Mouse (Mus musculus): ENCODE measurements around the gene Atg5. TPM values are rescaled to one million over a fixed set of nuclear protein-coding genes. Genes with fewer than 3 reads are reported as not detected.
A peak's percentile ranks its signal among the peaks of the same experiment; 100 is the strongest.
"Not testable (repeated sequence)": the region's sequence is repeated elsewhere in the genome, so short reads cannot be mapped to it uniquely, and the experiment has no call there.

Gene Atg5
- 24.5 TPM for polyA plus RNA-seq (2021)

GRCm38 (mm10) chr10:44268145-44268860 is at the start of gene Atg5:
Gene Atg5, plus strand, starts transcription at chr10:44268358.
- TF ChIP-seq CTCF (IDR thresholded peaks at IDR 0.05), result peak; percentile 56
- ATAC-seq, result peak; percentile 98
- in situ Hi-C loops (cut with MboI; ENCODE audit: low pct_unique_long_range_greater_than_20kb), result no loop called here
- ChIA-PET POLR2A (interaction anchor here (1.9 kb wide), 1 partner anchor 14 kb away, joined by 4 read pairs; no protein-coding TSS in a partner anchor), CTCF (no interaction called here)
- H3K27me3 ChIP-seq, result no peaks in the 10 kb centered on the region
- peak; percentile 73 for DNase-seq (ENCODE audit: low read depth, low spot score)

- POLR2A ChIA-PET; DNase-seq (ENCODE audit: low read depth, low spot score); CTCF ChIA-PET; H3K27me3 ChIP-seq; ATAC-seq; in situ Hi-C loops (cut with MboI; ENCODE audit: low pct_unique_long_range_greater_than_20kb): not testable (repeated sequence)
Measured at GRCm38 (mm10) chr10:44219073-44219472, 49.1 kb upstream of the Atg5 start.

GRCm38 (mm10) chr10:44224345-44224744 is 43.8 kb upstream of the Atg5 start:
- no peak for TF ChIP-seq CTCF (IDR thresholded peaks at IDR 0.05)
- ChIA-PET CTCF (no interaction called here), POLR2A (no interaction called here)
- in situ Hi-C loops (cut with MboI; ENCODE audit: low pct_unique_long_range_greater_than_20kb), result no loop called here
- ATAC-seq, result no peak
- H3K27me3 ChIP-seq, result no peaks in the 10 kb centered on the region
- DNase-seq (ENCODE audit: low read depth, low spot score), result no peak

- H3K27me3 ChIP-seq; CTCF ChIA-PET; POLR2A ChIA-PET; DNase-seq (ENCODE audit: low read depth, low spot score); ATAC-seq: not testable (repeated sequence)
- peak; percentile 32 for TF ChIP-seq CTCF (IDR thresholded peaks at IDR 0.05)
- in situ Hi-C loops (cut with MboI; ENCODE audit: low pct_unique_long_range_greater_than_20kb), result loop anchor here (10.0 kb wide), 1 partner anchor 279 kb away; no protein-coding TSS in a partner anchor
Measured at GRCm38 (mm10) chr10:44233351-44233750, 34.8 kb upstream of the Atg5 start.

GRCm38 (mm10) chr10:44235298-44235697 is 32.9 kb upstream of the Atg5 start:
- DNase-seq (ENCODE audit: low read depth, low spot score); ATAC-seq; H3K27me3 ChIP-seq: not testable (repeated sequence)
- ChIA-PET POLR2A (interaction anchor here (0.7 kb wide), 1 partner anchor 292 kb away, joined by 3 read pairs; no protein-coding TSS in a partner anchor), CTCF (interaction anchor here (0.9 to 1.1 kb wide), 2 partner anchors 22 to 32 kb away, joined by 3 read pairs; no protein-coding TSS in a partner anchor)
- in situ Hi-C loops (cut with MboI; ENCODE audit: low pct_unique_long_range_greater_than_20kb), result loop anchor here (10.0 kb wide), 1 partner anchor 280 kb away; no protein-coding TSS in a partner anchor
- peak; percentile 34 for TF ChIP-seq CTCF (IDR thresholded peaks at IDR 0.05)

- peaks cover 6% of the 10 kb centered on the region for H3K27me3 ChIP-seq
- DNase-seq (ENCODE audit: low read depth, low spot score), result no peak
- TF ChIP-seq CTCF (IDR thresholded peaks at IDR 0.05), result peak; percentile 65
- CTCF ChIA-PET, result interaction anchor here (1.0 to 1.8 kb wide), 3 partner anchors 9 to 23 kb away, joined by 3 to 4 read pairs (median 4); no protein-coding TSS in a partner anchor
- in situ Hi-C loops (cut with MboI; ENCODE audit: low pct_unique_long_range_greater_than_20kb), result no loop called here
- POLR2A ChIA-PET, result no interaction called here
- no peak for ATAC-seq
Measured at GRCm38 (mm10) chr10:44256624-44257023, 11.5 kb upstream of the Atg5 start.

GRCm38 (mm10) chr10:44265835-44266234 is 2.3 kb upstream of the Atg5 start:
- ChIA-PET CTCF (no interaction called here), POLR2A (no interaction called here)
- in situ Hi-C loops (cut with MboI; ENCODE audit: low pct_unique_long_range_greater_than_20kb), result no loop called here
- no peaks in the 10 kb centered on the region for H3K27me3 ChIP-seq
- ATAC-seq (no peak), DNase-seq (ENCODE audit: low read depth, low spot score) (no peak)
- no peak for TF ChIP-seq CTCF (IDR thresholded peaks at IDR 0.05)

- ChIA-PET POLR2A (interaction anchor here (1.9 kb wide), 1 partner anchor 16 kb away, joined by 4 read pairs; no protein-coding TSS in a partner anchor), CTCF (interaction anchor here (1.0 kb wide), 1 partner anchor 31 kb away, joined by 3 read pairs; no protein-coding TSS in a partner anchor)
- no peaks in the 10 kb centered on the region for H3K27me3 ChIP-seq
- DNase-seq (ENCODE audit: low read depth, low spot score) (no peak), ATAC-seq (no peak)
- in situ Hi-C loops (cut with MboI; ENCODE audit: low pct_unique_long_range_greater_than_20kb), result no loop called here
- no peak for TF ChIP-seq CTCF (IDR thresholded peaks at IDR 0.05)
Measured at GRCm38 (mm10) chr10:44266561-44266960, 1.6 kb upstream of the Atg5 start.

GRCm38 (mm10) chr10:44267426-44268142 is 574 bp upstream of the Atg5 start:
- DNase-seq (ENCODE audit: low read depth, low spot score), result no peak
- H3K27me3 ChIP-seq, result no peaks in the 10 kb centered on the region
- TF ChIP-seq CTCF (IDR thresholded peaks at IDR 0.05), result no peak
- ATAC-seq, result peak; percentile 5
- in situ Hi-C loops (cut with MboI; ENCODE audit: low pct_unique_long_range_greater_than_20kb), result no loop called here
- CTCF ChIA-PET, result interaction anchor here (1.0 kb wide), 1 partner anchor 32 kb away, joined by 3 read pairs; no protein-coding TSS in a partner anchor
- POLR2A ChIA-PET, result interaction anchor here (1.9 kb wide), 1 partner anchor 15 kb away, joined by 4 read pairs; no protein-coding TSS in a partner anchor

GRCm38 (mm10) chr10:44269211-44269610 is 1.1 kb downstream of the Atg5 start:
- no peak for ATAC-seq
- DNase-seq (ENCODE audit: low read depth, low spot score), result no peak
- H3K27me3 ChIP-seq, result no peaks in the 10 kb centered on the region
- TF ChIP-seq CTCF (IDR thresholded peaks at IDR 0.05), result no peak
- ChIA-PET CTCF (no interaction called here), POLR2A (no interaction called here)
- in situ Hi-C loops (cut with MboI; ENCODE audit: low pct_unique_long_range_greater_than_20kb), result no loop called here
